Mouse (Mus musculus): ENCODE measurements around the gene Cpm. TPM values are rescaled to one million over a fixed set of nuclear protein-coding genes. Genes with fewer than 3 reads are reported as not detected.

Cpm gene
- polyA plus RNA-seq, 1 experiment from 2014 or later: 2.4 TPM

DNA sequence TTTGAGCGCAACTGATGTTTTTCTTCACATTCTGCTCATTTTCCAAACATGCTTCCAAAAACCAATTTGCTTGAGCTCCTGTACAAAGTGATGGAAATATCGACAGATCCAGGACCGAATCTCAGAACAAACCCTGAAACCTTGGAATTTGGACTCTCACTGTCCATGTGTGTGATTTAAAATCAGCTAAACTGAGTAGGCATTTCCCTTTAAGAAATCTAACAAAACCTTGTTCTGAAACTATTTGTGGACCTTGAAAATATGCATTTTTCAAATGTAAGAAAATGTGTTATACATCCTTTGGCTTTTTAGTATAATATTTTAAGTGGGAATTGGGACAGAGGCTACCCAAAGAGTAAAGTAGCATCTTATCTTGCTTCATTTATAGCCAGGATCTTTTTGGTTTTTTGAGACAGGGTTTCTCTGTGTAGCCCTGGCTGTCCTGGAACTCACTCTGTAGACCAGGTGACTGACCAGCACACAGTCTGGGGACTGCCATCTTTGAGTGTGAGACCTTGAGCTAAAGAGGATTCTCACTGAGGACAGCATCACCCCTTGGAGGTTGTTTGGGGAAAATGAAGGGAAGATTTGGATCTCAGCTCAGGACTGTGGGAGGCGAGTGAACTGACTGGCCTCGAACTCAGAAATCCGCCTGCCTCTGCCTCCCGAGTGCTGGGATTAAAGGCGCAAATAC lies 5.9 kb downstream of the Cpm start:
- H3K9ac ChIP-seq: no peak overlapping the region
- no peak for ATAC-seq (replicated peaks; ENCODE audit: insufficient number of reproducible peaks, insufficient read depth, low FRiP score, low read depth)
- H3K36me3 ChIP-seq: no peaks in the 10 kb centered on the region
- peaks cover 3% of the 10 kb centered on the region; the same call in 1 of the 2 replicates for H3K4me1 ChIP-seq (replicated peaks)
- no peak overlapping the region for H3K4me3 ChIP-seq
- H3K9me3 ChIP-seq (replicated peaks): no peaks in the 10 kb centered on the region; the same call in 1 of the 2 replicates
- H3K4me2 ChIP-seq: no peak overlapping the region
- H3K27ac ChIP-seq: no peak overlapping the region
- H3K27me3 ChIP-seq: peaks cover 26% of the 10 kb centered on the region
- WGBS: 90% methylated on average over 8 of the region's 8 CpGs

DNA sequence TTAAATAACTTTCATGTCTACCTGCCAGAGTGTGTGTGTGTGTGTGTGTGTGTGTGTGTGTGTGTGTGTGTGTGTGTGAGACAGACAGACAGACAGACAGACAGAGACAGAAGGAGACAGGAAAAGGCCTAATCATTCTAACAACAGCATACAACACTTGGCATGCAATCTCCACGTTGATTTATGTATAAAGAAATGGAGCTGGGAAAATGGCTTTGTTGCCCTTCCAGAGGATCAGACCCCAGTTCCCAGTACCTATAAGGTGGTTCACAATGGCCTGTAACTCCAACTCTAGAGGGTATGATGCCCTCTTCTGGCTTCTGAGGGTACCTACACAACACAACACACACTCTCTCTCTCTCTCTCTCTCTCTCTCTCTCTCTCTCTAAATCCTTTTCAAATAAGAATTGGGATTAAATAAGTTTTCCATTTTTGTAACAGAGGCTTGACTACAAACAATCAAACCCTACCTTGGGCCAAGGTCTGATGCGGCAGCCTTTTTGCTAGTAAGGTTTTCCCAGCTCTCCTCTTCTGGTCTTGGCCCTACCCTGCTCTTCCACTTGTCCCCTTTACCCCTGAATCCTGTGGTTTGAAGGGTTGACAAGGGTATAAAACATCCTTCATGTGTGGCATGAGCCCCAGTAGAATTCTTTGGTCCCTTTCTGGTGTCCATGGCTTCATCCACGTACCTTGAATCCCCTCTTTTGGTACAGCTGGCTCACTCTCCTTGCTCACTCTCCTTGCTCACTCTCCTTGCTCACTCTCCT lies 6.7 kb downstream of the Cpm start:
- Histone ChIP-seq H3K27me3 (peaks cover 18% of the 10 kb centered on the region), H3K4me2 (no peak overlapping the region), H3K9ac (no peak overlapping the region), H3K4me1 (replicated peaks) (peaks cover 3% of the 10 kb centered on the region; the same call in 1 of the 2 replicates), H3K27ac (no peak overlapping the region), H3K4me3 (no peak overlapping the region), H3K36me3 (no peaks in the 10 kb centered on the region), H3K9me3 (replicated peaks) (no peaks in the 10 kb centered on the region; the same call in 1 of the 2 replicates)
- 78% methylated on average over 3 of the region's 3 CpGs for WGBS
- ATAC-seq (replicated peaks; ENCODE audit: insufficient number of reproducible peaks, insufficient read depth, low FRiP score, low read depth): no peak

- Histone ChIP-seq H3K4me2 (no peak overlapping the region), H3K4me1 (replicated peaks) (peaks cover 6% of the 10 kb centered on the region; the same call in 1 of the 2 replicates), H3K36me3 (no peaks in the 10 kb centered on the region), H3K27ac (no peak overlapping the region), H3K9ac (no peak overlapping the region), H3K4me3 (no peak overlapping the region), H3K9me3 (replicated peaks) (no peaks in the 10 kb centered on the region; the same call in 1 of the 2 replicates), H3K27me3 (peaks cover 7% of the 10 kb centered on the region; the same call in 1 of the 2 replicates)
- no peak for ATAC-seq (replicated peaks; ENCODE audit: insufficient number of reproducible peaks, insufficient read depth, low FRiP score, low read depth)
- 62% methylated on average over 9 of the region's 9 CpGs for WGBS
These were observed 7.9 kb downstream of the Cpm start for GRCm38 (mm10) chr10:117637062-117637744.

DNA sequence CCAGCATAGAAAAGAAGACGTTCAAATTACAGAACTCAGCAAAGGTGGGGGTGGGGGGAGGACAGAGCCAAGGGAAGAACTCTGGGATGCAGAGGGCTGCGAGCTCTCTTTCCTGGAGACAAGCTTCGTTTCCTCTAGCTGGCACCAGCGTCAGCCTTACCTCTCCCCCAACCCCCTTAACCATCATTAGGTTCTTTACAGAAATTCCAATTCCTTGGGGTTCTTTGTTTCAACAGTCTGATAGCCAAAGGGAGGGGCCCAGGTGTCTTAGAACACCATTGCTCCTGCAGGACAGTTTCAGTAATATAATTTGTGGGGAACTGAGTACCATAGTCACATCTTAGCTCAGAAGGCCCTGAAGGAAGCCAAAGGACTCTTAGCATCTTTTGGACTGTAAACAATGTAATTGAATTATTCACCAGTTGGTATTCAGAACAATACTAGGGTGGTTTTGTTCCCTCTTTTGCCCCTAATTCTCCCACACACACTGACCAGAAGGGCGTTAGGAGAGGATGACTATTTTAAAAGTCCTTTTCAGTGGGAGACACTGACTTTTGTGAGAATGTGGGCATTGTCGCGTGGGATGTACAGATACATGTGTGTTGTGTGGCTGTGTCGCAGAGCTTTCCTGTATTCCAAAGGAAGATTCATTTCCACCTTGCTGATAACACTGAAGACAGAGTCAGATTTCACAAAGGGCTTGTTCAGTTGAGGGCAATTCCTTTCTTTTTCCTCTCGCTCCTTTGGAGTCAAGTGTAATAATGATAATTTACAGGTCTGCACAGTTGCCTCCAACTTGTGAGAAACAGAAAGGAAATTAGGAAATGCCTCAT lies 8.7 kb downstream of the Cpm start:
- ATAC-seq (replicated peaks; ENCODE audit: insufficient number of reproducible peaks, insufficient read depth, low FRiP score, low read depth): no peak
- Histone ChIP-seq H3K9me3 (replicated peaks) (no peaks in the 10 kb centered on the region; the same call in 1 of the 2 replicates), H3K9ac (no peak overlapping the region), H3K27me3 (peaks cover 4% of the 10 kb centered on the region; the same call in 1 of the 2 replicates), H3K36me3 (no peaks in the 10 kb centered on the region), H3K27ac (no peak overlapping the region), H3K4me3 (no peak overlapping the region), H3K4me2 (no peak overlapping the region), H3K4me1 (replicated peaks) (peaks cover 6% of the 10 kb centered on the region; the same call in 1 of the 2 replicates)
- 66% methylated on average over 9 of the region's 9 CpGs for WGBS

- H3K27ac ChIP-seq: no peak overlapping the region
- no peak overlapping the region for H3K4me2 ChIP-seq
- H3K4me3 ChIP-seq: no peak overlapping the region
- no peaks in the 10 kb centered on the region for H3K36me3 ChIP-seq
- H3K4me1 ChIP-seq (replicated peaks): peaks cover 6% of the 10 kb centered on the region; the same call in 1 of the 2 replicates
- no peak for ATAC-seq (replicated peaks; ENCODE audit: insufficient number of reproducible peaks, insufficient read depth, low FRiP score, low read depth)
- H3K27me3 ChIP-seq: peaks cover 4% of the 10 kb centered on the region; the same call in 1 of the 2 replicates
- no peak overlapping the region for H3K9ac ChIP-seq
- H3K9me3 ChIP-seq (replicated peaks): no peaks in the 10 kb centered on the region; the same call in 1 of the 2 replicates
- WGBS: 81% methylated on average over 7 of the region's 7 CpGs
These were observed 9.4 kb downstream of the Cpm start for GRCm38 (mm10) chr10:117638578-117639220.

DNA sequence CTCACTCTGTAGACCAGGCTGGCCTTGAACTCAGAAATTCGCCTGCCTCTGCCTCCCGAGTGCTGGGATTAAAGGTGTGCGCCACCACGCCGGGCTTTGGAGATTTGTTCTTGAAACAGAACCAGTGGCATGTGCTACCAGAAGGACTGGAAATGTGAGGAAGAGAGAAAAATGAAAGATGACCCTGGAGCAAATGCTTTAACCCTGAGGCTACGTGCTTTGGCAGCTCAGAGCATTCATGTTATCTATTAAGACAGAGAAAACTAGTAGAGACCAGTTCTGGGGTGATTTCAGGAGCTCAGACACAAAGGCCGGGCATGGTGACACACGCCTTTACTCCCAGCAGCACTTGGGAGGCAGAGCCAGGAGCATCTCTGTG lies 9.9 kb downstream of the Cpm start:
- Histone ChIP-seq H3K9ac (no peak overlapping the region), H3K4me1 (replicated peaks) (peaks cover 6% of the 10 kb centered on the region; the same call in 1 of the 2 replicates), H3K27ac (no peak overlapping the region), H3K27me3 (peaks cover 4% of the 10 kb centered on the region; the same call in 1 of the 2 replicates), H3K4me2 (no peak overlapping the region), H3K4me3 (no peak overlapping the region), H3K9me3 (replicated peaks) (no peaks in the 10 kb centered on the region; the same call in 1 of the 2 replicates), H3K36me3 (no peaks in the 10 kb centered on the region)
- WGBS: 87% methylated on average over 8 of the region's 8 CpGs
- ATAC-seq (replicated peaks; ENCODE audit: insufficient number of reproducible peaks, insufficient read depth, low FRiP score, low read depth): no peak

GRCm38 (mm10) chr10:117639899-117640594 lies 10.7 kb downstream of the Cpm start:
- Histone ChIP-seq H3K4me2 (peak overlapping the region; percentile 31), H3K4me1 (replicated peaks) (peaks cover 6% of the 10 kb centered on the region; the same call in 1 of the 2 replicates), H3K36me3 (no peaks in the 10 kb centered on the region), H3K9ac (no peak overlapping the region), H3K9me3 (replicated peaks) (no peaks in the 10 kb centered on the region), H3K27ac (no peak overlapping the region), H3K4me3 (no peak overlapping the region; the same call in 1 of the 2 replicates), H3K27me3 (peaks cover 4% of the 10 kb centered on the region; the same call in 1 of the 2 replicates)
- 48% methylated on average over 21 of the region's 21 CpGs for WGBS
- no peak for ATAC-seq (replicated peaks; ENCODE audit: insufficient number of reproducible peaks, insufficient read depth, low FRiP score, low read depth)

DNA sequence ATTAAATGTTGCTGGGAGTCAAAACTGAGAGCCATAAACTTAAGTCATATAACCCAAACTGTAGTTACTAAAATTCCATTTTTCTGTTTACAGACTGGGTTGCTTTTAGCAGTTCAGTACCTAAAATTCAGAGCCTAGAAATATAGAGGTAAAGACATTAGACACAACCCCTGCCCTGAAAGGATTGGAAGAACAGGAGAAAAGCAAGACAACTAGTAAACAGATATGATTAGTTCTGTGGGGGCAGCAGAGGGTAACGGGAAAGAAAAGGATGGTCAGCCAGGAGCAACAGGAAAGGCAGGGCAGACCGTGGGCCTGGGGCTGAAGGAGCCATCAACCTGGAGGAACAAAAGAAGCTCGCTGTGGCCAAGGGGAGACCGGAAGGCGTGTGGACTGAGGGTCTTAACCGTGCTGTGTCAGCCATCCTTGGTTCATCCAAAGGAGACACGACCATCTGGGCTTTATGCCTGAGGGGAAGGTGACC lies 11.3 kb downstream of the Cpm start:
- no peak overlapping the region for H3K4me2 ChIP-seq
- H3K9me3 ChIP-seq (replicated peaks): no peaks in the 10 kb centered on the region
- no peak overlapping the region for H3K9ac ChIP-seq
- H3K4me1 ChIP-seq (replicated peaks): peaks cover 6% of the 10 kb centered on the region; the same call in 1 of the 2 replicates
- peaks cover 4% of the 10 kb centered on the region; the same call in 1 of the 2 replicates for H3K27me3 ChIP-seq
- no peak for ATAC-seq (replicated peaks; ENCODE audit: insufficient number of reproducible peaks, insufficient read depth, low FRiP score, low read depth)
- no peak overlapping the region for H3K27ac ChIP-seq
- WGBS: 79% methylated on average over 7 of the region's 7 CpGs
- H3K36me3 ChIP-seq: no peaks in the 10 kb centered on the region
- no peak overlapping the region for H3K4me3 ChIP-seq

- no peaks in the 10 kb centered on the region for H3K36me3 ChIP-seq
- 49% methylated on average over 20 of the region's 20 CpGs for WGBS
- H3K4me2 ChIP-seq: peak overlapping the region; percentile 49
- H3K9ac ChIP-seq: no peak overlapping the region
- ATAC-seq (replicated peaks; ENCODE audit: insufficient number of reproducible peaks, insufficient read depth, low FRiP score, low read depth): no peak
- peaks cover 6% of the 10 kb centered on the region; the same call in 1 of the 2 replicates for H3K4me1 ChIP-seq (replicated peaks)
- H3K27ac ChIP-seq: no peak overlapping the region
- H3K27me3 ChIP-seq: peaks cover 4% of the 10 kb centered on the region; the same call in 1 of the 2 replicates
- H3K9me3 ChIP-seq (replicated peaks): no peaks in the 10 kb centered on the region
- no peak overlapping the region for H3K4me3 ChIP-seq
These were observed 12.3 kb downstream of the Cpm start for GRCm38 (mm10) chr10:117641400-117642200.
